Mouse (Mus musculus) embryo, embryonic 10.5 days (tissue): Measurements from ENCODE around the gene Treh.

Experiments used
- DNase-seq: peaks from one replicate; pipeline ENCODE4 v3.0.0-alpha.2; 2015; ENCODE audit warnings: low spot score

Gene Treh

DNA sequence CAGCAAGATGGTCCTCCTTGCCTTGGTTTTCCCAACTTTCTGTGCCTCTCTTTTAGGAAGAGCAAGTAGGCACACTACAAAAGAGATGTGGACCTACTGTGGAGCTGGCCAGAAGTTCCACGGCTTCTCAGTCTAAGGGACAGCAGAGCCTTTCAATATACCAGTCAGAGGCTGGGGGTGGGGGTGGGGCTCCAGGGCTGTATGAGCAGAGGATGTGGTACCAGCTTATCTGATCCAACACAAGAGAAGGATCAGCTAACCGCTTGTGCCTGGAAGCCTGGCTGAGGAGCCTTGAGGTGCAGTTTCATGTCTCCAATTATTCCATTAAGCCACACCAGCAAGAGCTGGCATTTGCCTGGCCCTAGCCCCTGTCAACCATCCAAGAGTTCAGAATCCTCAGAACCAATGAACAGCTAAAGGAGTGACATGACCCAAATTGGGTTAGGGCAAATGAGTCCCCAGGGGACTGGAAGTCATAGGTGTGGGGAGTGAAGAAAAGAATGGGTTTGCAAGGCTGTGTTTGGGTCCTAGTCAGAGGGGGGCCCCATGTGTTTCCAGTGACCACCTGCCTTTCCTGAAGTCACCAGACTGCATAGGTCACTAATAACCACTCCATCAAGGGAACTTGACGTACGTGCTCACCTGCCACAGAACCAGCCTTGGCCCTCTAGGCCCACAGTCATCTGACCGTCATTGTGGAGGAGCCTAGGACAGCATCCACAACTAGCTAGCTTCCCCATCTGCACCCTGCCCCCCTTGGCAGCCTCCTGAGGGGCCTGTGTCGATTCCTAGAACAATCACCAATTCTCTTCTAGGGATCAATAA lies 44.2 kb downstream of the Treh start:
- no peak for DNase-seq

DNA sequence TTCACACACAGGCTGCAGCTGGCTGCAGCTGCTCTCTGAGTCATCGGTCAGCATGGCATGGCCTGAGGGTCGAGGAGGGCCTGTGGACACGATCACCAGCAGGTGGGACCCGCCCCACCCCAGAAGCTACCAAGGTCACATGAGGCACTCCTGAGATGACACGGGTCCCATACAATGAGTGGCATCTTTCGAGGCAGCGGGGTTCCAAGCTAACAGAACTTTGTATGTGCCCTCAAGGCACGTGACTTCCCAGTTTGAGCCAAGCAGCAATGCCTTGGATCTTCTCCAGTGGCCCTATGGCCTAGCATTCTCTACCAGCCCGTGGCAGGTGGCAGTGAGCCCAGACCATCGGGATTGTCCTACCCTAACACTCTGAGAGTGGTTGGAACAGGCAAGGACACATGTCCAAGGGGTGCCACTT lies 44.8 kb downstream of the Treh start:
- no peak for DNase-seq

DNA sequence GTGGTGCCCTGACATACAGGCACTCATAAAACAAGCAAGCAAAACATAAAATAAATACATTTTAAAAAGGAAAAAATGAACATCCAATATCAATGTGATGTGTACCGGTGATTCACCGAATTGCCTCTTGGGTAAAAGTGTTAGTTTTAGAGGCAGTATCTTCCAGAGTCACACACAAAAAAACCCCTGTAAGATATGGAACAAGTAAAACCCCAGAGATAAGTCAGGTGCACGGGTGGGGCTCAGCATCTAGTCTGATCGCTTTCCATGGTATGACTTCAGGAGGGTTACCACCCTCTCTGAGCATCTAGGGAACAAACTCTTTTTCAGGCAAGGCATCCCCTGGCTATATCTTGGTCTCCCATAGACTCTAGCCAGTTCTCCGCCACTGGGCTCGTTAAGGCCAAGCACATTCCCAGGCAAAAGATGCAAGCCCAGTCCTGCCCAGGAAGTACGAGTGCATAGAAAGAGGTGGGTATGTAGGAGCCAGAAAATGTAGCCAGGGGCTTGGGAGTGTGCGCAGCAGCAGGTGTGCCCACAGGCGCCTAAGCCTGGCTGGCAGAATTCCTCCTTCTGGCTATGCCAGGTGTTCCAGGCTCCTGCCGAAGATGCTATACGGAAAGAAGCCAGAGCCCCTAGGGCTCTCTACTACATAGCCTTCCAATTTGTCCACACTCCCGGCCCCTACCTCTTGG lies 46.1 kb downstream of the Treh start:
- no peak for DNase-seq

DNA sequence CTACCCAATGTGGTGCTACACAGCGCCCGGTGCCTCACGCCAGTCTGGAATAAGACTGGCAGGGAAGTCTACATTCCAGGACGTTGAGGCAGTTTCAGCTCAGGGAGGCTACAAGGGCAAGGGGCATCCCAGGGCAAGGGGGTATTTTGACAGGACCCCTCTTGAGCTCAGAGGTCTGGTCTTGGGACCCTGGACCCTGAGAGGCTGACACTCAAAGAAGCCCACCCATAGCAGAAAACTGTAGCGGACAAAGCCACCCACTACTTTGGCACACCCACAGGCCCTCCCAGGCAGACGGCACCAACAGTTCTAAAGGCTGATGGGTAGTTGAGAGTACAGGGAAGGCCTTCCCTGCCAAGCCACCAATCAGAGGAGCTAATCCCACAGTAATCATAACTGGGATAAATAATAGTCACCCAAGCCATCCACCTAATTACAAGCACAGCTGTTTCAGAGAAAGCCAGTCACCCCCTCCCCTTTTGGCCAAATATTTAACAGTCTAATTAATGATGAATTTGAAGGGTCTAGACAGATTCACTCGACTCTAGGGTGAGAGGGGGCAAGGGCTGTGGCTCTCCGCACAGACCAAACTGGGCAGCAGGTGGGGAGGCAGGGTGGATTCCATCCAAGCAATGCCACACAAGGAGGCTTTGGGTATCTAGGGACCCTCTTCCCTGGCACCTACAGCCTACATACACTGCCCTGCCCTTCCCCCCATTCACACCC lies 46.8 kb downstream of the Treh start:
- no peak for DNase-seq

DNA sequence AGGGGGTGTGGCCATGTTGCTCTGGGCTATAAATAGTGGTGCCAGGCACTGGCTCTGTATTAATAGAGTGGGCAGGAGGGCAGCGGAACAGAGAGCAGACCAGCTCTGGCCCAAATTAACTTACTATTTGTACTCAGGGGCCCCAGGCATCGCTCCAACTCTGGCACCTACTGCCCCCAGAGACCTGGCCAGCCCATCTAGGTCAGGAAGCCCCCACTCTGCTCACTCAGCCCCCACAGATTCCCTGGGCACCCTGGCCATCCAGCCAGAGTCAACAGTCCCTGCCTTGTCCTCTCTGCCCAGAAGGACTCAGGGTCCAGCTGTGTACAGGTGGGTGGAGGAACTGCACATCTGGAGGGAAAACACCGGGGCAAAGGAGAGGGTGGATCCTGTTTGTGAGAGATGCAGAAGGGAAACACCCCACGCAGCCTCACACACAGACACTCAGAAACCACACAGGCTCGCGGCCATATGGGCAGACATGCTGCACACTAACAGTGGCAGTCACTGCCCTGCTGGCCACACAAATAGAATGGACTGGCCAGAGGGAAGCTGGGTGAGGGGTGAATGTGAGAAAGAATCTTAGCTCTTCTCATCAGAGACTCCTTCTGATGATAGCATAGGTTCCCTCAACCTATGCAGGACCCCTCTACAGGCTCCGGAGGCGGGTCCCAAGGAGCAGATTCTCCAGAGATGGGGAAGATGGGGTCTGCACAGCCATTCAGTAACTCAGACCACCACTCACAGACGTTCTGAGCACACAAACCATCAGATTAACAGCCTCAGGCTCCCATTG lies 47.5 kb downstream of the Treh start:
- no peak for DNase-seq

DNA sequence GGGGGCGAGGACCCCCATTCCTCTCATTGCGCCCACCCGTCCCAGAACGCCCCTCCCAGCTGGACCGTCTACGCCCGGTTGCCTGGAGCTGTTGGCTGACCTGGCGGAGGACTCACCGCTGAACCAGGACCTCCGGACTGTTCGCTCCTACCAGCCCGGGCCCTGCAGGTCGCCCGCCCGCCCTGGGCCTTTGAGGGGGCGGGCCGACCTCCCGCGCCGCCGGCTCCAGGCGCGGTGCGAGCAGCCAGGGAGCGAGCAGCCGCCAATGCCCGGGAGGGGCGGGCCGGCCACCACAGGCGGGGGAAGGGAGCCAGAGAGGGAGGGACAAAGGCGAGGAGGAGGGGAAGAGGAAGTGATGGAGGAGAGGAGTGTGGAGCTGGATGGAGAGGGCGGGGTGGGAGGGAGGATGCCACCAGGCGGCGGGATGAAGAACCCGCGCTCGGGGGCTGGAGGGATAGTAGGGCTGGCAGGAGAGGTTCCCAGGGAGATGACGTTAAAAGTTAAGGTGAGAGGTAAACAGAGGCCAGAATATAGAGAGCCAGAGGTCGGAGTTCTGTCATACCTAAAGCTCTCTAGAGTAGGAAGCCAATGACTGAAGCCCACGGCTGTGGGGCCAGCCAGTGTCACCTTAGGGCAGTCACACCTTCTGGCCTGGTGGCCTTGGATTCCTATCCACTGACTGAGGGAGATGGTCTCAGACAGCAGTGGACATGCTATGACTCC lies 48.3 kb downstream of the Treh start:
- DNase-seq: peak; percentile 89

DNA sequence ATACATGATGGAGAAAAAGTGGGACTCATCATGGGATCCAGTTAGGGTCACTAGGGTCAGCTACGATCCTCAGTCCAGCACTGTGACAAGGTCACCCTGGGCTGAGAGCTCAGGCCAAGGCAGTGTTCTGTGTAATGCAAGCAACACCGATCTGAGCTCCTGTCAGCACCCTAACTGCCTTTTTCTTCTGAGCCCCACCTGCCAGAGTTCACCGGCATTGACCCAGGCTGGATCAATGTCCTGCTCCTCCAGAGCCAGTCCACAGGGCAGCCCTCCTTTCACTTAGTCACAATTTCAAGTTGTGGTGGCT lies 48.8 kb downstream of the Treh start:
- DNase-seq: no peak

DNA sequence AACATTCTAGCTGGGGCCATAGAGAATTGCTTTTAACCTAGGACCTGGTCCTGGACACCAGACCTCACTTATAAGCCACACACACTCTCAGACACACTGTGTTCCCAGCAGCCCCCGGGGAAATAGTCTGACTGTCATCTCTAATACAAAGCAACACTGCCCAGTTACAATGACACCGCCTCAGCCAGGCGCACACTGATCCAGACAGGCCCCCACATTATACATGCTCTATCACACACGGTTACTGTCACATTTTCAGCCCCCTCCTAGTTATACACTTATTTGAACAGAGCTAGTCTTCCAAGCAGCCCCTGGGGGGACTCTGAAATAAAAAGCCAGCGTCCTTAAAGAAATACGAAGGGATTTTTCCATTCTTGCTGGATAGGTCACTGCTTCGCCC lies 49.5 kb downstream of the Treh start:
- DNase-seq: no peak

DNA sequence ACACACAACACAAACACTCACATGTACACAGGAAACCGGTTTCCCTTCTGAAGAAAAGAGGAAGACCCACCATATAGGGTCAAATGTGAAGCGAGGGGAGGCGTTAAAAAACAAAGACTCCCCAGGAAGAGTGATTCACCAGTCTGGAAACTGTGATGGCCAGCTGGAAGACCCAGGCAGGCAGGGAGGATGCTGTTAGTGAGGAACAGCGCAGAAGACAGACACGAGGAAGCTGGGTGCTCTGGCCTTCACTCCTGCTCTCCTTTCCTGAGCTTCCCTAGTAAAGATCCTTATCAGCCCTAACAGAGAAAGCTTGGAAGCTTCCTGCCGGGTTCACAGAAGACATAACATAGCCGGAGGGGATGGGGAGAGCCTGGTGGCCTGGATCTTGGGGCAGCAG lies 50.0 kb downstream of the Treh start:
- no peak for DNase-seq

DNA sequence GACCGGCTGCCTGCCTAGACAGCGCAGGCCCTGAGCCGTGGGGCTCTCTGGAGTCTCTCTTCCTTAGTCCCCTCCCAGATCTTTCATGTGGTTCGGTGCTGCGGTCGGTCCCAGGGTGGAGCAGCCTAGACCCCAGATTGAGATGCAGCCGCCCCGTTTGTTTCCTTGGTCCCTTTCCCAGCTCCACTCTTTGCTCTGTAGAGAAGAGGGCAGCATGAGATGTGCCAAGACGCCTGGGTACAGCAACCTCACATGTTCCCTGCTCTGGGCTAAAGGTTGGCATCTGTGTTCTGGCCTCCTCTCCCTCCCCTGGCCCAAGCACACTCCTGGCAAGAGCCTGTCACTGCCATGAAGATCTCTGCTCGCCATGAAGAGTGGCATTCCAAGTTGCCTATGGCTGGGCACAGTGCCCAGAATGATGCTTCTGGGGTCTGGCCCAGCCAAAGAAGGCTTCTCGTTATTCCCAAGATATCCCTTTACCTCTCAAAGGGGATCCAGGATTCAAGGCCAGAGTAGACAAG lies 50.5 kb downstream of the Treh start:
- no peak for DNase-seq

DNA sequence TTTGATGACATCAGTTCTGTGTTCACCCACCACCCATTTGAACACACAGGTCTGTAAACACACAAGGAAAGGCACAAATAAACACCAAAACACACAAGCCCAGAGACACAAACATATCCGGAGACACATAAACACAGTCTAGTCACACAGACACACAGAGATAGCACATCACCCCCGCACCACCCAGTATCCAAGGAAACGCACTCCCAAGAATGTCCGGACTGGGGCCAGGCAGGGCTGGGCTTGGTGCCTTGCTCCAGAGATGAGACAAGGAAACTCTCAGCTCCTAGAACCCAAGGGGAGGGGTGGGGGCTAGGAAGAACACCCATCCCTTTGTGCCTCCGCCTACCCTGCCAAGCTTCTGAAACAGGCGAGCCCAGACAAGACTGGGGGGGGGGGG lies 51.2 kb downstream of the Treh start:
- DNase-seq: no peak

DNA sequence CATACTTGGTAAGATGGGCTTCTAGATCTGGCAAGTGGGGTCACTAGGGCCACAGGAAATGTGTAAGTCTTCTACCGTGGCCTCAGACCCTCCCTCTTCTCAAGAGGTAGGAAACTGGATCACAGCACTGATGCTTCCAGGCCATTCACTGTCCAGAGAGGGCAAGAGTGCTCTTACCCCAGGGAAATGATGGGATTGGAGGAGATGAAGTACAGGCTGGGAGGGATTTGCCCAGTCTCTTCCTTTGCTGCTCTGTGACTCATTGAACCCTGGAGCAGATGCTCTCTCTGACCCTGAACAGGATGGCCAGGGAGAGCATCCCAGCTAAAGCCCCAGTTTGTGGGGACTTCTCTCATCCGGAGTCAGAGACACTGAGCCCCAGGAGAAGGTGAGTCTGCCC lies 51.6 kb downstream of the Treh start:
- no peak for DNase-seq

DNA sequence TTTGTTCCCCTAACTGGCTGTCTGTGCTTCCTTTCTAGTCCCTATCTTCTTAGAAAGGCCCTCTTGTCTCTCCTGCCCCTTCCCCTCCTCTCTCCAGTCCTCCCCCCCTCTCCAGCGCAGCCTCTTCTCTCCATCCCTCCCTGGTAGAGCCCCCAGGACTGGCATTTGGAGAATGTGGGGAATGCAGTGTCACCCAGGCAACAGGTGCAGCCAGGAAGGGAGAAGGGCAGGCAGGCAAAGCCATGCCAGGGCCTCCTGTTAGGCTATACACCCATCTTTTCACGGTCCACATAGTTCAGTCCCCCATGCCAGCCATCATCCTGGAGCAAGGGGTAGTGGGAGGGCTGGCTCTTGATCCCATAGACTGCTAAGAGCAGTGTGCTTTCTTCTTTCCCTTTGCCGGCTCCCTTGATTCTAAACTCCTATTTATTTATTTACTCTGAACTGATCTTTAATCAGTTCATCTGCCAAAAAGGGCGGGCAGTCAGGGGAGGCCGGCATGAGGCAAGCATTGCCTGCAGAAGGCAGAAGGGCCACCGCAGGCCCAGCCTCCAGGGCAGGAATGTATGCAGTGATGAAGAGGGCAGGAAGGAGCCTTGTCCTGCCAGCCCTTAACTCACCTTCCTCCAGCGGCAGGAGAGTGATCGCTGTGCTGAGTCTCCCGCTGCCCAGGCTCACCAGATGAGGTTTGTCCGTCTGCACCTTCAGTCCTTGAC lies 53.6 kb downstream of the Treh start:
- no peak for DNase-seq

DNA sequence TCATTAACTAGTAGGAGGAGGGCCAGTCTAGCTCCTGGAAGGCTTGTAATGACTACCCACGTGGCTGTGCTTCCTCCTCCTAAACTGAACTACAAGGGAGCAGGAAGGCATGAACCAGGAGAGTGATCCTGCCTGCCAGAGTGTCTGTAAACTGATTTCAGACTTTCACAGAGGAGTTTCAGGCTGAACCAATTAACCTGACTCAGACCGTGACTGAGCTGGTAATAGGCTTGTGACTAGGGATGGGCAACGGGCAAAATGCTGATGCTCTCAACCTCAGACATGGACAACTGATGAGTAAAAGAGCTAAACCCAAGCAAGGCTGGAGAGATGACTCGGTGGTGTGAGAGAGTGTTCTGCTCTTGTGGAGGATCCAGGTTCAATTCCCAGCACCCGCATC lies 54.4 kb downstream of the Treh start:
- DNase-seq: no peak

DNA sequence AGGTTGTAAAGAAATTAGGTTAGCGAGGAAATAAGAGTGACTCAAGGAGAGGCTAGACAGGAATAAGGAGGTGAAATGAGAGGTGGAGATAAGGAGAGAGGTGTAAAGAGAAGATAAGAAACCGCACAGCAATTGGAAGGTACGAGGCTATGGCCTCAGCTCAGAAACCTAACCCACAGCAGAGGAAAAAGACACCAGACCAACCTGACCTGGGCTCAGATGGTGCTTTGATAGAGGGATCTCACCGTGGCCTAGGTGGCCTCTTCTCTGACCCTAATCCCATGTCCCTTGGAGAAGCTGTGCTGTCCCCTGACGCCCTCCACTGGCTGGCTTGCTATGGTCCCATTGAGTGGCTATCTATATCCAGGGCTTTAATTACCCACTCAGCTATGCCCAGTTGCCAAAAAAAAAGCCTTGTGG lies 59.1 kb downstream of the Treh start:
- no peak for DNase-seq

DNA sequence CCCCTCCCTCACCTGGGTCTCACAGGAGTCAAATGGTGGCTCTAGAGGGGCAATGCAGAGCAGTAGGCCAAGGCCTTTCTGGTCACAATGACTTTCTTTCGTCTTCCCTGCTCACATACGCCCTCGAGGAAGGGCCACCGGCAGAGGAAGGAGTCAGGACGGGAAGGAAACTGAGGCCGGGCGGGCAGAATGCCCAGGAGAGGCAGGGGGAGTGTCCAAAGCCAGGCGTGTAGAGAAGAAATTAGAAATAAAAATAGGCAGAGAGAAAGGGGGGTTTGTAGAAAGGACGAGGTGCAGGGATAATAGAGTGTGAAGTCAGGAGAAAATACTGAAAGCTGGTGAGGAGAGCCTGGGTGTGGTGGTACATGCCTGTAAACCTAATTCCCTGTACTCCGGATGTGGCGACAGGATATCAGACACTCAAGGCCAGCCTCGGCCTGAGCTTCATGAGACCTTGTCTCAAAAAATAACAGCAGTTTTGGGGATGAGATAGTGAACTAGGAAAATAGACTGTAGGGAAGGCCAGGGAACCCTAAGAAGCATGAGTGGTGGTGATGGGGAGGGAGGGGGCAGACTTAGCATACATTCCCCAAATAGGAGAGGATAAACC lies 60.0 kb downstream of the Treh start:
- no peak for DNase-seq

DNA sequence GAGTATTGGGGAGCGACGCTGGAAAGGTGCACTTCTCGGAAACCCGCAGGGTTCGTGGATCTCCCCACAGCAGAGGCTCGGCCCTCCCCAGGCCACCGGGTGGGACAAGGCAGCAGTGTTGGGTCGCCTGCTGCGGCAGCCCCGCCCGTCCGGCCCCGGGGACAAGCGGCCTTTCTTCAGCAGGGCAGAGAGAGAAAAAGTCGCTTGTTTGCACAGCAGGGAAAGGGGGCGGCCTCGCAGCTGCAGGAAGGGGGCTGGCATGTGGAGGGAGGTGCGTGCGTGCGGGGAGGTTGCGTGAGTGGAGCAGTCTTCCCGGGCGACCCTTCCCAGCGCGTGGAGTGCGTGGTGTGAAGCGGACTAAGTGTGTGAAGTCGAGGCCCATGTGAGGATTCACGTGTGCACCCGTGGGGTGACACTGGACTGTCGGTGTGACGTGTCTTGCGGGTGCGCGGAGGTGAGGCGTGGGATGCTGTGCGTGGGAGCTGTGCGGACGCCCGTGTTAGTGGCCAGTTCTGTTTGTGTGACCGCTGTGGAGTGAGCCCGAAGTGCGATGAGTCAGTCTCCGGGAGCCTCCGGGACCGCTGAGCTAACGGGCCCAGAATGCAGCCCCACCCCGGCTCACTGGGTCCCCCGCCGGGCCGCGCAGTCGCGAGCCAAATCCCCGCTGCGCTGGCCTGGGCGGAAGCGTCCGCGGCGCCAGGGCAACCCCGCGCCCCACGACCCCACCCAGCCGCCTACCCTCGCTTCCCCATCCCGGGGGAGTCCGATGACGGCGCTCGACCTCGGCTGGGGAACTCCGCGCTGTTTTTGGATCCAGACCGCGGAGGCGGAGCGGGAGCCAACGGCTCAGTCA lies 60.9 kb downstream of the Treh start:
- DNase-seq: no peak

DNA sequence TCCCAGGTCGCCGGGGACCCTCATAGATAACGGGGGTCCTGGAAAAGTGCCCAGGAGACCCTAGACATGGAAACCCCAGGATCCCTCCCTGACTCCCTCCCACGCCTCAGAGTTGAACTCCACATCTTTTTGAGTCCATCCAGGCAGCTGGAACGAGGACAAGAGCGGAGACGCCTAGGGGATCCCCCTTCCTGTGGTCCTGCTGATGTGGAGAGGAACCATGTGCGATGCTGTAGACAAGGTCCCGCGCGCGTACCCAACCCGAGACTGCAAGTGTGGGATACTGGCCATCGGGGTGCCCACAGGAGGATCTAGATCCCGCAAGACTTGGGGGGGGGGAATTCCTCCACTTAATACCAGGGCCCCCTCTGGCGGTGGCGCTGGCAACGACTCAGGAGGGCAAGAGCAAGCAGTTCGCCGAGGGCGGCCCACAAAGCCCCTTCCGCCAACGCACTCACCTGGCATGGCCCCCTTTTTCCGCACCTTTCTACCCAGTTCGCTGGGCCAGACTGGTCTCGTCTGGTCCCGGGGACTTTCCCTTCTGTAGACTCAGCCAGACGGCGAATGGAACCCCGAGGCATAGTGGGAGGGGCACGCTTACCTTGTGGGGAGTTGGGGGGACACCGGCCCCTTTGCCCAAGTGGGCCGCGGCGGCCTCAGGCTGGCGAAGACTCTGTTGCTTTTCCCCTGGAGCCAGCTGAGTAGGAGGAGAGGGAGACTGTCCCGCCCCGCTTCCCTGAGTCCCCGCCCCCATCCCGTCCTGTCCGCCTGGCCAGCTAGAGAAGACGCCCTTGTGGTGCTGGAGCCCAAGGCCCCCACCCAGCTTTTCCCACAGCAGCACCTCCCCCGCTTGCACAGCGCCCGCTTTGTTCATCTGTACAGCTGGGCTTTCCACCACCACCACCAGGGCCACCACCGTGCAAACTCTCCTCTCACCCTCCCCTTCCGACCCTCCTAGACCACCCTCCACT lies 61.8 kb downstream of the Treh start, which contains the start of gene Phldb1:
Gene Phldb1 (minus strand): TSS at position 675 of the 971 bp plus-strand sequence.
- DNase-seq: peak; percentile 82
